Mouse (Mus musculus): ENCODE measurements around the gene Zw10.

Zw10 gene

DNA sequence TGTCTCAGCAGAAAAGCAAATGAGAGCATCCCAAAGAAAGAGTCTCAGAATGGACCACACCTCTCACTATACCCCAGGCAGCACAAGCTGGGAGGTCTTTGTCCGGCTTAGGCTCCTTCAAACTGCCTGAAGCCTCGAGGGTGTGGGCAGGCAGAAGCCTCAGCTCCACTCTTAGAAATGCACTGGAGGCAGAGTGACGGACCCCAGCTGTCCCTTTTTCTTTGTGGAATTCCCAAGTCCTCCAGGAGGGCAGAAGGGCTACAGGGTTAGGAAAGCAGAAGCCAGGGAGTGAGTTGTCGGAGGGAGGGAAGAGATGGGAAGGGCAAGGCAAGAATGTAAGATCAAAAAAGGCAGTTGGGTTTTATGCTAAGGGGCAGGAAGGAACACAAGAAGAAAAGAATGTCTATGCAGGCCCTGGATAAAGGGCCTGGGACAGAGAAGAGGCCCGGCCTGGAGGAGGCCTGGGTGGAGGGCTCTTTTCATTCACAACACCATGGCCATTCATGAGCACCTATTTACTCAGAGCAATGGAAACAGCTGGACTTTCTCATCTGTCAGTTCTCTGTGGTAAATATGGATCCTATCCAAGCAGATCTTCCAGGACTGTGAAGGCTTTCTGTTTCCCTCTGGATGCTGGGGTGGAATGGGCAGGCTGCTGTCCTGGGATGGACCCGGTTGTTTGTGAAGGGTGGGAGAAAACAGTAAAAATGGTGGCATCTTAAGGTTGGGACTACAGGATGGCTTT lies 55.2 kb downstream of the Zw10 start:
- TF ChIP-seq GATA4 (IDR thresholded peaks at IDR 0.05; ENCODE audit: insufficient replicate concordance, low read length) = no peak

DNA sequence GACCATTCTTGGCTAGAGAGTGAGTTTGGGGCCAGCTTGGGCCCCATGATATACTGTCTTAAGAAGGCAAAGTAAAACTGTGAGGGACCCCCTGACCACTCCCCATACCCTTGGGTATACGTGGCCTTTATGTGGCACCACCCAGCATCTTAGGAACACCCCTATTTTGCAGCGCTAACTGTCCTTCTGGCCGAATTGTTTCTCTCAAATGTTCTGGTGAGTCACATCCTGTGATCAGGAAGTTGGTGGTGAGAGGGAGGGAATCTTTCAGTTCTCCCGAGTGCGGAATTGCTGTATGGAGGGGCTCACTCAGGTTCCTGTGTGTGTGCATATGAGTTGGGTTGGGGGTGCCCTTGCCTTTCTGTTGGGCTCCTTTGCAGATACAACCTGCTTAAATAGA lies 55.9 kb downstream of the Zw10 start:
- no peak for TF ChIP-seq GATA4 (IDR thresholded peaks at IDR 0.05; ENCODE audit: insufficient replicate concordance, low read length)

- TF ChIP-seq GATA4 (IDR thresholded peaks at IDR 0.05; ENCODE audit: insufficient replicate concordance, low read length) = no peak
These were observed 62.9 kb downstream of the Zw10 start for GRCm38 (mm10) chr9:49118271-49118825.

DNA sequence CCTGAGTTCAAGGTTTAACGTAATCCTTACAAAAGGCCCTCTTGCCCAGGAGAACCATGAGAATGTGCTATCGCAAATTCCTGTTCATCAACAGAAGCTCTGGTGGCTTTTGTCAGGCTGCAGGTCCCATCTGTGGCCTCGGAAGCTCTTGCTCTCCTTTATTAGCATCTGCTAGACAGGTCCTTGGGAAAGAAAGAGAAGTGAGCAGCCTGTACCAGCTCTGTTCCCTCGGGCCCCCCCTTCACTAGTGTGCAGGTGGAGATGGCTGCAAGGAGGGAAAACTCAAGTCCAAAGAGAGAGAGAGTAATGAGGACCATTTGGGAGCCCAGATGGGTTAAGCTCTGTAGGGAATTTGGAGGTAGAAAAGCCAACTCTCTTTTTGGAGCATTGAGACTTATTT lies 64.3 kb downstream of the Zw10 start:
- TF ChIP-seq GATA4 (IDR thresholded peaks at IDR 0.05; ENCODE audit: insufficient replicate concordance, low read length) = no peak

DNA sequence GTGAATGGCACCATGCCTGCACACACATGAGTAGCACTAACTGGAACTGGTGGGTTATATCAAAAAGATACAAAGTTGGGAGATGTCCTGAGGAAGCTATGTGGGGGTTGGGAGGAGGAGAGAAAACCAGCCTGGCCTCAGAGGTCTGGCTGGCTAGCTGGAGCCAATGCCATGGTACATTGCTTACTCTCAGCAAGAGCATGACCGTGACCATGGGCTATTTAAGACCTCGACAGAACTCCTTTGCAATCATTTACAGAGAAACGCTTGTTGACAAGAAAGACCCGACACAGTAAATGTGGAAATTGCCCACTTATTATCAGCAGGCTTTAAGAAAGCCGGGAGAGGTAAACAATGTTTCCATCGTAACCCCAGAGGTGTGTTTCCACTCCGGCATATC lies 70.3 kb downstream of the Zw10 start:
- no peak for TF ChIP-seq GATA4 (IDR thresholded peaks at IDR 0.05; ENCODE audit: insufficient replicate concordance, low read length)

Measured in liver, adult (tissue).